Mouse (Mus musculus): ENCODE data around the gene Ppm1f. TPM values are rescaled to one million over a fixed set of nuclear protein-coding genes. Genes with fewer than 3 reads are reported as not detected.
"Not testable (repeated sequence)": the region's sequence is repeated elsewhere in the genome, so short reads cannot be mapped to it uniquely, and the experiment has no call there.

Ppm1f gene
- polyA plus RNA-seq, 1 experiment from 2014 or later: 31.3 TPM

GRCm38 (mm10) chr16:16918441-16919117 lies 22.3 kb downstream of the Ppm1f start:
- peaks cover 89% of the 10 kb centered on the region for H3K36me3 ChIP-seq
- WGBS: 91% methylated on average over 7 of the region's 7 CpGs

DNA sequence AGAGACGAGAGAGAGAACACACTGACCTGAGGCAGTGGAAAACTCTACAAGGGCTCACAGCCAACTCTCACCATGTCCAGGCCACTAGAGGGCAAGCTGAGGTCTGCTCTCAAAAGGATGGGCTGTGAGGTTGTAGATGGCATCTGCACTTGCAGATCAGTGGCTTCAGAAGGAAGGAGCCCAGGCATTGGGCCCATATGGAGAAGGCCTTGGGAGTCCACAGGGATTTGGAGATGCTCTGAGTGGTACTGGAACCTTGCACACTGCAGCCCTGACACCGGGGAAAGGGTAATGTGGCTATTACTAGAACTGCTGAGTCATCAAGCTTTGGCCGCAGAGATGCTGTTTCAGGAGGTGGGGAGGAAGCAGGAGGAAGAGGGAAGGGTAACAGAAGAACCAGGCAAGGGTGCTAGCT lies 24.8 kb downstream of the Ppm1f start:
- Histone ChIP-seq H3K27me3 (replicated peaks) (no peaks in the 10 kb centered on the region), H3K4me1 (no peaks in the 10 kb centered on the region), H3K9ac (no peak overlapping the region), H3K36me3 (peaks cover 82% of the 10 kb centered on the region), H3K27ac (no peak overlapping the region), H3K4me2 (replicated peaks) (no peak overlapping the region), H3K9me3 (no peaks in the 10 kb centered on the region), H3K4me3 (no peak overlapping the region)
- no peak for ATAC-seq (ENCODE audit: low FRiP score, low read depth)
- WGBS: 79% methylated on average over 3 of the region's 3 CpGs

More at GRCm38 (mm10) chr16:16918441-16919117, 22.3 kb downstream of the Ppm1f start:
- no peaks in the 10 kb centered on the region for H3K4me1 ChIP-seq
- no peak for ATAC-seq (ENCODE audit: low FRiP score, low read depth)
- H3K9ac ChIP-seq: no peak overlapping the region
- no peak overlapping the region for H3K4me3 ChIP-seq
- H3K27me3 ChIP-seq (replicated peaks): no peaks in the 10 kb centered on the region
- no peak overlapping the region for H3K27ac ChIP-seq
- no peak overlapping the region for H3K4me2 ChIP-seq (replicated peaks)
- H3K9me3 ChIP-seq: no peaks in the 10 kb centered on the region

DNA sequence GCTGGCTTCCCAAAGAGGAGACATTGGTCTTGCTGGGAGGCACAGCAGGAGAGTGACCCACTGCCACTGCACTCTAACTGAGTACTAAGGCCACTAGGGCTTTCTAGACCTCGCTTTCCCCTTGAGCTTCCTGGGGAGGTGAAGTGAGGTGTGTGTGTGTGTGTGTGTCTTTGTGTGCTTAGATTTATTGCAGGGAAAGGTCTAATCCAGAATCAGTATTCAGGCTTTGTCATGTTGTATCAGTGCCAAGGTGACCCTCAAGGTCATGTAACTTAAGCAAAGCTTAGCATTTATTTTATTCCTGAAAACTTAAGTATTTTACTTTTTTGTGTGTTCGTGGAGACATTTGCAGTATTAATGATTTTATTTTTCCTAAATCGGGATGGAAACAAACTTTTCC lies 28.2 kb downstream of the Ppm1f start:
- Histone ChIP-seq H3K27ac (no peak overlapping the region), H3K4me3 (no peak overlapping the region), H3K9ac (no peak overlapping the region), H3K4me2 (replicated peaks) (no peak overlapping the region), H3K27me3 (replicated peaks) (no peaks in the 10 kb centered on the region), H3K9me3 (no peaks in the 10 kb centered on the region), H3K4me1 (no peaks in the 10 kb centered on the region), H3K36me3 (peaks cover 63% of the 10 kb centered on the region)
- no peak for ATAC-seq (ENCODE audit: low FRiP score, low read depth)
- WGBS: 95% methylated on average over 3 of the region's 3 CpGs

DNA sequence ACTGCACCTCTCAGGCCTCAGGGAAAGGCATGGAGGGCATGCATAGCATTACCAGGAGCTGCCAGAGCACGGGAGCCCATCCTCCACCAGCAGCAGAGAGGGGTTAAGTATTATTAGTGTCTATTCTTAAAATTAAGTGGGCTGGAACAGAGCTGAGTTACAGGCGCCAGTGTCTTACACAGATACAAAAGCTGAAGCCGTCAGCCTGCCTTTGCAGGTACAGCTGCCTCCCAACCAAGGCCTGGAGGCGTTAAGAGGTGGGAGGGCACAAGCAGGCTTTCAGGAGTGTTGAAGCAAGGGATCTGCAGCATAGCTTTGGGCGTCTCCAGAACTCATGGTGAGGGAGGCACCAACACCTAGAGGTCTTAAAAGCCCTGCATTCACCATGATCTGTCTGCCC lies 30.3 kb downstream of the Ppm1f start:
- Histone ChIP-seq H3K4me3 (no peak overlapping the region), H3K9ac (no peak overlapping the region), H3K4me1 (no peaks in the 10 kb centered on the region), H3K4me2 (replicated peaks) (no peak overlapping the region), H3K27me3 (replicated peaks) (no peaks in the 10 kb centered on the region), H3K9me3 (no peaks in the 10 kb centered on the region), H3K36me3 (peaks cover 42% of the 10 kb centered on the region), H3K27ac (no peak overlapping the region)
- ATAC-seq (ENCODE audit: low FRiP score, low read depth): no peak
- WGBS: 56% methylated on average over 5 of the region's 5 CpGs

- not testable (repeated sequence) for H3K27ac ChIP-seq; H3K4me1 ChIP-seq; H3K9me3 ChIP-seq; H3K9ac ChIP-seq; H3K4me2 ChIP-seq (replicated peaks); ATAC-seq (ENCODE audit: low FRiP score, low read depth); H3K27me3 ChIP-seq (replicated peaks); H3K4me3 ChIP-seq
- peaks cover 22% of the 10 kb centered on the region; the same call in 1 of the 2 replicates for H3K36me3 ChIP-seq
- WGBS: 75% methylated on average over 3 of the region's 3 CpGs
Observed at GRCm38 (mm10) chr16:16928908-16929307, 32.6 kb downstream of the Ppm1f start.

DNA sequence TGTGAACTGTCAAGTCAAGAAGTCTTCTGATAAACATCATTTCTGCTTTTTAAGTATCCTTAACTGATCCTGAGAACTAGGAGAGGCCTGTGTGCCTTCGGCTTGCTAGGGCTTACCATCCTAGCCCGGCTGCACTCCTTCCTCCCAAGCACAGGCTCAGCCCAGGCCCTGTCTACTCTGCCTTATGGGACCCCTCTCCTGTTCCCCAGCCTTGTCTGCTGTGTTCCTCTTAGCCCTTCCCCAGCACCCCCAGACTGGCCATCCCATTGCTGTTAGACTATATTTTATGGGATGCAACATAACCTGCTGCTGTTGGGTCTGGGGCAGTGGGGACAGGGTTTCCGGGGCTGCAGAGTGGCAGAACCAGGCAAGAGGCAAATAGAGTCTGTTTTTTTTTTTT lies 34.1 kb downstream of the Ppm1f start:
- 90% methylated on average over 3 of the region's 3 CpGs for WGBS
- H3K9ac ChIP-seq: no peak overlapping the region
- H3K36me3 ChIP-seq: peaks cover 10% of the 10 kb centered on the region; the same call in 1 of the 2 replicates
- H3K4me2 ChIP-seq (replicated peaks): no peak overlapping the region
- peaks cover 6% of the 10 kb centered on the region; the same call in 1 of the 2 replicates for H3K9me3 ChIP-seq
- H3K4me3 ChIP-seq: no peak overlapping the region
- H3K27me3 ChIP-seq (replicated peaks): no peaks in the 10 kb centered on the region
- no peaks in the 10 kb centered on the region for H3K4me1 ChIP-seq
- no peak overlapping the region for H3K27ac ChIP-seq
- no peak for ATAC-seq (ENCODE audit: low FRiP score, low read depth)

GRCm38 (mm10) chr16:16930810-16931296 lies 34.6 kb downstream of the Ppm1f start:
- H3K36me3 ChIP-seq: 0 out of 2 replicates have a peak, but pooled peaks cover 9% of the 10 kb centered on the region
- ATAC-seq (ENCODE audit: low FRiP score, low read depth): no peak
- H3K27me3 ChIP-seq (replicated peaks): no peaks in the 10 kb centered on the region
- peaks cover 6% of the 10 kb centered on the region; the same call in 1 of the 2 replicates for H3K9me3 ChIP-seq
- WGBS: 72% methylated on average over 5 of the region's 5 CpGs
- H3K4me2 ChIP-seq (replicated peaks): no peak overlapping the region
- H3K27ac ChIP-seq: no peak overlapping the region
- H3K4me3 ChIP-seq: no peak overlapping the region
- H3K4me1 ChIP-seq: no peaks in the 10 kb centered on the region
- H3K9ac ChIP-seq: no peak overlapping the region

- H3K27ac ChIP-seq: no peak overlapping the region
Observed at GRCm38 (mm10) chr16:16939543-16939942, 43.3 kb downstream of the Ppm1f start.

GRCm38 (mm10) chr16:16941078-16941477 lies 44.8 kb downstream of the Ppm1f start:
- Histone ChIP-seq H3K4me2 (replicated peaks) (no peak overlapping the region), H3K36me3 (no peaks in the 10 kb centered on the region), H3K9ac (no peak overlapping the region), H3K27me3 (replicated peaks) (no peaks in the 10 kb centered on the region), H3K4me3 (no peak overlapping the region), H3K27ac (no peak overlapping the region), H3K4me1 (no peaks in the 10 kb centered on the region), H3K9me3 (no peaks in the 10 kb centered on the region)
- WGBS: 96% methylated on average over 2 of the region's 2 CpGs
- ATAC-seq (ENCODE audit: low FRiP score, low read depth): no peak

More at GRCm38 (mm10) chr16:16939543-16939942, 43.3 kb downstream of the Ppm1f start:
- ATAC-seq (ENCODE audit: low FRiP score, low read depth): no peak
- Histone ChIP-seq H3K4me3 (no peak overlapping the region), H3K4me1 (no peaks in the 10 kb centered on the region), H3K4me2 (replicated peaks) (no peak overlapping the region), H3K9me3 (no peaks in the 10 kb centered on the region), H3K36me3 (no peaks in the 10 kb centered on the region), H3K27me3 (replicated peaks) (no peaks in the 10 kb centered on the region), H3K9ac (no peak overlapping the region)
- 96% methylated on average over 9 of the region's 9 CpGs for WGBS

DNA sequence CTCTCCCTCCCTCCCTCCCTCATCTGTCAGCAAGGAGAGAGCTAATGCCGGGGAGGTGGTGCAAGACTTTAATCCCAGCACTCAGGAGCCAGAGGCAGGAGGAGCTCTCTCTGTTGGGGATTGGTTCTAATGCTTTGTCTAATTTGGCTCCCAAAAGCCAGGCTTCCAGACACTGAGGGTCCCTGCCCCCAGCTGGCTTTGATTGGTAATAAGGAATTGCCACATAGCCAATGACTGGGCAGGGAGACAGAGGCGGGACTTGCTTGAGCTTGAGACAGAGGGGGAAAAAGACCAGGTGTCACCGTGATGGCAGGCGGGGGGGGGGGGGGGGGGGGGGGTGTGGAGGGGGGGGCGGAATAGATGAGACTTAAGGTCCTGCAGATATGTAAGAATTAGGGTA lies 62.3 kb downstream of the Ppm1f start:
- Histone ChIP-seq H3K27me3 (replicated peaks) (no peaks in the 10 kb centered on the region), H3K36me3 (no peaks in the 10 kb centered on the region), H3K9me3 (no peaks in the 10 kb centered on the region), H3K4me3 (no peak overlapping the region), H3K9ac (no peak overlapping the region), H3K27ac (no peak overlapping the region), H3K4me1 (no peaks in the 10 kb centered on the region), H3K4me2 (replicated peaks) (no peak overlapping the region)
- 21% methylated on average over 4 of the region's 5 CpGs for WGBS
- no peak; the same call in 1 of the 2 replicates for ATAC-seq (ENCODE audit: low FRiP score, low read depth)

DNA sequence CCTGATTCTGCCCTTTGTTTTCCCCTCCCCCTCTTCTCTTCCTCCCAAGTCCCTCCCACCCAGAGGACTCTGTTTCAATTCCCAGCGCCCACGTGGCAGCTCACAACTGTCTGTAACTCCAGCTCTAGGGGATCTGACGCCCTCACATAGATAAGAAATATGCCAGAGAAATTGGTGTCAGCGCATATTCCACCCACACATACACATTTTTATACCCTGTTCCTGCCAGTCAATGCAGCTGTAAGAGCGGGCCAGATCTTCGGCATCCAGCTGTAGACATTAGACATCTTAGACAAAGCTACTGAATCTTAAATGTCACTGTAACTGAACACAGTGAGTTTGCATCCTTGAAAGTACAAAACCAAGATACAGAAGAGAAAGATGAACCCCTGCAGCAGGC lies 63.6 kb downstream of the Ppm1f start:
- Histone ChIP-seq H3K4me2 (replicated peaks) (no peak overlapping the region), H3K4me3 (no peak overlapping the region), H3K27ac (no peak overlapping the region), H3K27me3 (replicated peaks) (no peaks in the 10 kb centered on the region), H3K9ac (no peak overlapping the region), H3K36me3 (no peaks in the 10 kb centered on the region), H3K4me1 (no peaks in the 10 kb centered on the region), H3K9me3 (no peaks in the 10 kb centered on the region)
- 93% methylated on average over 6 of the region's 6 CpGs for WGBS
- no peak for ATAC-seq (ENCODE audit: low FRiP score, low read depth)

- ATAC-seq (ENCODE audit: low FRiP score, low read depth): no peak
- H3K4me2 ChIP-seq (replicated peaks): no peak overlapping the region
- no peak overlapping the region for H3K27ac ChIP-seq
- no peaks in the 10 kb centered on the region for H3K27me3 ChIP-seq (replicated peaks)
- whole genome bisulfite sequencing: 67% methylated on average over 1 of the region's 1 CpGs
- no peak overlapping the region for H3K9ac ChIP-seq
- no peaks in the 10 kb centered on the region for H3K36me3 ChIP-seq
- H3K9me3 ChIP-seq: no peaks in the 10 kb centered on the region
- H3K4me3 ChIP-seq: no peak overlapping the region
- H3K4me1 ChIP-seq: no peaks in the 10 kb centered on the region
Observed at GRCm38 (mm10) chr16:16965149-16965548, 68.9 kb downstream of the Ppm1f start.

DNA sequence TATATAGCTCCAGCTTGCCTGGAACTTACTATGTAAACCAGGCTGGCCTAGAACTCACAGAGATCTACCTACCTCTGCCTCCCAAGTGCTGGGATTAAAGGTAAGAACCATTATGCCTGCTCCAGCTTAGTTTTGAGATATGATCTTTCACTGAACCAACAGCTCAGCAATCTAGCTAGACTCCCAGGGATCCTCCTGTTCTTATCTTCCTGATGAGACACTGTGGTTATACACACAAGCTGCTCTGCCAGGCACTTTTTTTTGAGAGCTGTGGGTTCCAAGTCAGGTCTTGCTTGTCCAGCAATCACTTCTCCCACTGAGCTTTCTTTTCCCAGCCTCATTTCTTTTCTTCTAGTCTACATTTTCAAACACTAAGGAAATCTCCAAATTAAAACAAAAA lies 70.0 kb downstream of the Ppm1f start:
- Histone ChIP-seq H3K4me3 (no peak overlapping the region), H3K4me1 (no peaks in the 10 kb centered on the region), H3K9ac (no peak overlapping the region), H3K27me3 (replicated peaks) (no peaks in the 10 kb centered on the region), H3K9me3 (no peaks in the 10 kb centered on the region), H3K27ac (no peak overlapping the region), H3K36me3 (no peaks in the 10 kb centered on the region), H3K4me2 (replicated peaks) (no peak overlapping the region)
- ATAC-seq (ENCODE audit: low FRiP score, low read depth): no peak

Measured in neural tube, embryonic 12.5 days (tissue).